Mouse (Mus musculus) midbrain, embryonic 14.5 days (tissue): ENCODE measurements around the gene Fibcd1. TPM values are rescaled to one million over a fixed set of nuclear protein-coding genes. Genes with fewer than 3 reads are reported as not detected.

ENCODE experiments used
- ATAC-seq: fragments of 200-750 bp; cut with Nextera tagmentation; 2 replicates; pipeline ENCODE4 v1.8.0; 2017; ENCODE audit warnings: moderate number of reproducible peaks, moderate library complexity; ENCODE audit not compliant: low FRiP score, low TSS enrichment
- DNase-seq: peaks from one replicate; pipeline ENCODE4 v3.0.0-alpha.2; 2015
- H3K27ac ChIP-seq: fragments of 300-500 bp; sonication (generic); replicated peaks from 2 replicates; pipeline ENCODE4 v1.5.1; 2014; ENCODE audit warnings: mild to moderate bottlenecking, low read depth, low read length, moderate library complexity
- H3K27me3 ChIP-seq: fragments of 300-500 bp; sonication (generic); 2 replicates; pipeline ENCODE4 v1.6.1; 2014; ENCODE audit warnings: low read length, control low read depth, mixed read lengths; ENCODE audit not compliant: control insufficient read depth, insufficient read depth
- H3K36me3 ChIP-seq: fragments of 300-500 bp; sonication (generic); 2 replicates; pipeline ENCODE4 v1.6.1; 2014; ENCODE audit warnings: low read length, control low read depth; ENCODE audit not compliant: control insufficient read depth, insufficient read depth
- H3K4me1 ChIP-seq: fragments of 300-500 bp; sonication (generic); 2 replicates; pipeline ENCODE4 v1.6.1; 2014; ENCODE audit warnings: mild to moderate bottlenecking, antibody characterized with exemption, low read length, control low read depth; ENCODE audit not compliant: control insufficient read depth, insufficient read depth
- H3K4me2 ChIP-seq: fragments of 300-500 bp; sonication (generic); 2 replicates; pipeline ENCODE4 v1.6.1; 2014; ENCODE audit warnings: mild to moderate bottlenecking, low read length, moderate library complexity
- H3K4me3 ChIP-seq: fragments of 300-500 bp; sonication (generic); replicated peaks from 2 replicates; pipeline ENCODE4 v1.5.1; 2014; ENCODE audit warnings: low read depth, low read length
- H3K9ac ChIP-seq: fragments of 300-500 bp; sonication (generic); replicated peaks from 2 replicates; pipeline ENCODE4 v1.6.1; 2014; ENCODE audit warnings: mild to moderate bottlenecking, low read length, moderate library complexity
- H3K9me3 ChIP-seq: fragments of 300-500 bp; sonication (generic); 2 replicates; pipeline ENCODE4 v1.6.1; 2016; ENCODE audit warnings: low read length, control low read depth, mixed read lengths; ENCODE audit not compliant: control insufficient read depth
- WGBS: fragments of 180-500 bp; shearing (Covaris S2); extraction: QIAGEN DNeasy Blood & Tissue Kit; methylation state at CpG from one replicate; pipeline ENCODE4 v1.1.7; 2014; 5-methylcytosine and 5-hydroxymethylcytosine counted together
- polyA plus RNA-seq: library from polyadenylated mRNA; unstranded; fragments of >200 nt; fragmentation: Nextera tagmentation; extraction: Ambion mirVana; gene quantifications from 2 replicates; pipeline ENCODE4 v1.2.1, GENCODE M21; 2014

Fibcd1 gene
- polyA plus RNA-seq, 1 experiment from 2014 or later: 14.8 TPM

GRCm38 (mm10) chr2:31847908-31848307 is 2.1 kb upstream of the Fibcd1 start:
- Histone ChIP-seq H3K4me1 (peaks cover 21% of the 10 kb centered on the region), H3K27me3 (peaks cover 41% of the 10 kb centered on the region), H3K9ac (no peak overlapping the region), H3K4me3 (no peak overlapping the region), H3K9me3 (no peaks in the 10 kb centered on the region), H3K36me3 (no peaks in the 10 kb centered on the region), H3K4me2 (no peak overlapping the region), H3K27ac (no peak overlapping the region)
- WGBS: 24% methylated on average over 6 of the region's 6 CpGs
- ATAC-seq (no peak), DNase-seq (peak; percentile 61)

- H3K4me1 ChIP-seq: peaks cover 21% of the 10 kb centered on the region
- DNase-seq (no peak), ATAC-seq (no peak)
- H3K27ac ChIP-seq: no peak overlapping the region
- WGBS: 5% methylated on average over 35 of the region's 35 CpGs
- H3K9me3 ChIP-seq: no peaks in the 10 kb centered on the region
- H3K4me2 ChIP-seq: peak overlapping the region; percentile 81
- peak overlapping the region; percentile 47 for H3K4me3 ChIP-seq
- no peaks in the 10 kb centered on the region for H3K36me3 ChIP-seq
- H3K9ac ChIP-seq: peak overlapping the region; percentile 56
- peaks cover 41% of the 10 kb centered on the region for H3K27me3 ChIP-seq
These were observed 1.2 kb upstream of the Fibcd1 start for GRCm38 (mm10) chr2:31846692-31847660.

GRCm38 (mm10) chr2:31845512-31845895 is 301 bp downstream of the Fibcd1 start:
- under 1% methylated on average over 26 of the region's 26 CpGs for WGBS
- no peak for DNase-seq
- H3K4me2 ChIP-seq: peak overlapping the region; percentile 81

GRCm38 (mm10) chr2:31844729-31845136 is 1.1 kb downstream of the Fibcd1 start:
- no peak overlapping the region for H3K9ac ChIP-seq
- H3K36me3 ChIP-seq: no peaks in the 10 kb centered on the region
- WGBS: 4% methylated on average over 10 of the region's 10 CpGs
- ATAC-seq (peak; percentile 68), DNase-seq (peak; percentile 66)
- H3K4me3 ChIP-seq: peak overlapping the region; percentile 47; the same call in 1 of the 2 replicates
- H3K27ac ChIP-seq: no peak overlapping the region
- peak overlapping the region; percentile 81 for H3K4me2 ChIP-seq
- no peaks in the 10 kb centered on the region for H3K9me3 ChIP-seq
- peaks cover 41% of the 10 kb centered on the region for H3K27me3 ChIP-seq
- peaks cover 18% of the 10 kb centered on the region for H3K4me1 ChIP-seq

More at GRCm38 (mm10) chr2:31845512-31845895, 301 bp downstream of the Fibcd1 start:
- Histone ChIP-seq H3K9ac (peak overlapping the region; percentile 56), H3K4me1 (peaks cover 21% of the 10 kb centered on the region), H3K4me3 (peak overlapping the region; percentile 47), H3K9me3 (no peaks in the 10 kb centered on the region), H3K27ac (no peak overlapping the region), H3K36me3 (no peaks in the 10 kb centered on the region), H3K27me3 (peaks cover 41% of the 10 kb centered on the region)
- ATAC-seq: peak; percentile 21; the same call in 1 of the 2 replicates

- H3K4me1 ChIP-seq: peaks cover 7% of the 10 kb centered on the region; the same call in 1 of the 2 replicates
- 27% methylated on average over 1 of the region's 1 CpGs for WGBS
- H3K36me3 ChIP-seq: no peaks in the 10 kb centered on the region
- no peak for DNase-seq
- no peak overlapping the region for H3K9ac ChIP-seq
- H3K27ac ChIP-seq: no peak overlapping the region
- H3K9me3 ChIP-seq: no peaks in the 10 kb centered on the region
- peaks cover 8% of the 10 kb centered on the region for H3K27me3 ChIP-seq
- ATAC-seq: no peak
- no peak overlapping the region for H3K4me2 ChIP-seq
- no peak overlapping the region for H3K4me3 ChIP-seq
These were observed 6.9 kb downstream of the Fibcd1 start for GRCm38 (mm10) chr2:31838868-31839267.

- Histone ChIP-seq H3K36me3 (no peaks in the 10 kb centered on the region), H3K27ac (no peak overlapping the region), H3K27me3 (no peaks in the 10 kb centered on the region), H3K4me1 (peaks cover 7% of the 10 kb centered on the region; the same call in 1 of the 2 replicates), H3K9me3 (no peaks in the 10 kb centered on the region), H3K4me2 (no peak overlapping the region), H3K4me3 (no peak overlapping the region), H3K9ac (no peak overlapping the region)
- ATAC-seq (no peak), DNase-seq (no peak)
- WGBS: 38% methylated on average over 6 of the region's 6 CpGs
These were observed 8.8 kb downstream of the Fibcd1 start for GRCm38 (mm10) chr2:31836985-31837384.

GRCm38 (mm10) chr2:31836091-31836490 is 9.7 kb downstream of the Fibcd1 start:
- H3K4me1 ChIP-seq: peaks cover 7% of the 10 kb centered on the region; the same call in 1 of the 2 replicates
- DNase-seq (no peak), ATAC-seq (no peak)
- no peaks in the 10 kb centered on the region for H3K27me3 ChIP-seq
- no peaks in the 10 kb centered on the region for H3K36me3 ChIP-seq
- no peak overlapping the region for H3K27ac ChIP-seq
- H3K9me3 ChIP-seq: no peaks in the 10 kb centered on the region
- H3K4me2 ChIP-seq: no peak overlapping the region
- H3K9ac ChIP-seq: no peak overlapping the region
- 40% methylated on average over 10 of the region's 10 CpGs for WGBS
- H3K4me3 ChIP-seq: no peak overlapping the region

- Histone ChIP-seq H3K27ac (peak overlapping the region; percentile 68), H3K9me3 (no peaks in the 10 kb centered on the region), H3K4me2 (no peak overlapping the region), H3K9ac (no peak overlapping the region), H3K4me1 (peaks cover 30% of the 10 kb centered on the region), H3K27me3 (no peaks in the 10 kb centered on the region), H3K36me3 (no peaks in the 10 kb centered on the region), H3K4me3 (no peak overlapping the region)
- no peak for DNase-seq
- ATAC-seq: 0 out of 2 replicates have a peak, but pooled peaks have one; percentile 17
- WGBS: 7% methylated on average over 4 of the region's 4 CpGs
These were observed 17.4 kb downstream of the Fibcd1 start for GRCm38 (mm10) chr2:31828311-31828825.
